Mouse (Mus musculus): Measurements from ENCODE around the gene Pecam1.

DNA sequence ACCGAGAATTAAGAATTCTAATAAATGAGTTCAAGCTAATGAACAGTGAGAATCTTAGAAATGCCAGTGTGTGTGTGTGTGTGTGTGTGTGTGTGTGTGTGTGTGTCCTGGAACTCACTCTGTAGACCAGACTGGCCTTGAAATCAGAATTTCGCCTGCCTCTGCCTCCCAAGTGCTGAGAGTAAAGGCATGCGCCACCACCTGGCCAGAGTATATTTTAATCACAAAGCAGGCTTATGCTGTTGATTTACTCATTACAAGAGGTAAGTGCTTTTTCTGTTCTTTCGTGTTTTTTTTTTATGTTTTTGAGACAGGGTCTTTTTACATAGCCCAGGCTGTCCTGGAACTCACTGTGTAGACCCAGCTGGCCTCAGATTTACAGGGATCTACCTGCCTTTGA lies 43.4 kb upstream of the Pecam1 start:
- no peak for TF ChIP-seq ZNF384 (IDR thresholded peaks at IDR 0.05; ENCODE audit: low read depth, low read length)
- TF ChIP-seq MAFK (IDR thresholded peaks at IDR 0.05; ENCODE audit: insufficient read depth, low read depth, low read length), result no peak
- no peak for TF ChIP-seq HCFC1 (IDR thresholded peaks at IDR 0.05; ENCODE audit: borderline replicate concordance, insufficient read depth, low read length)
- TF ChIP-seq CHD2 (IDR thresholded peaks at IDR 0.05; ENCODE audit: low read depth, low read length), result no peak
